Mouse (Mus musculus) retina, postnatal 7 days (tissue): ENCODE data around the gene Runx1.

Source experiments
- DNase-seq: peaks from one replicate; pipeline ENCODE4 v3.0.0-alpha.2; 2012; ENCODE audit warnings: low read depth, low spot score

The Runx1 gene

GRCm38 (mm10) chr16:92826683-92827082 lies 734 bp upstream of the Runx1 start:
- DNase-seq, result no peak

GRCm38 (mm10) chr16:92825204-92825843 lies 625 bp downstream of the Runx1 start:
- no peak for DNase-seq

- DNase-seq, result no peak
Observed at GRCm38 (mm10) chr16:92824723-92825203, 1.2 kb downstream of the Runx1 start.

- no peak for DNase-seq
Observed at GRCm38 (mm10) chr16:92824003-92824722, 1.8 kb downstream of the Runx1 start.

- DNase-seq, result no peak
Observed at GRCm38 (mm10) chr16:92823381-92823862, 2.5 kb downstream of the Runx1 start.

- DNase-seq, result no peak
Observed at GRCm38 (mm10) chr16:92822676-92823075, 3.3 kb downstream of the Runx1 start.

GRCm38 (mm10) chr16:92821938-92822629 lies 3.9 kb downstream of the Runx1 start:
- no peak for DNase-seq

GRCm38 (mm10) chr16:92821596-92821937 lies 4.4 kb downstream of the Runx1 start:
- no peak for DNase-seq

GRCm38 (mm10) chr16:92820451-92820850 lies 5.5 kb downstream of the Runx1 start:
- no peak for DNase-seq

GRCm38 (mm10) chr16:92818480-92819269 lies 7.3 kb downstream of the Runx1 start:
- DNase-seq, result no peak

GRCm38 (mm10) chr16:92816092-92816491 lies 9.9 kb downstream of the Runx1 start:
- DNase-seq, result no peak

- DNase-seq, result no peak
Observed at GRCm38 (mm10) chr16:92815195-92815527, 10.8 kb downstream of the Runx1 start.

- DNase-seq, result no peak
Observed at GRCm38 (mm10) chr16:92814366-92815194, 11.4 kb downstream of the Runx1 start.

- no peak for DNase-seq
Observed at GRCm38 (mm10) chr16:92812405-92812804, 13.5 kb downstream of the Runx1 start.

GRCm38 (mm10) chr16:92810568-92811240 lies 15.2 kb downstream of the Runx1 start:
- DNase-seq, result no peak

GRCm38 (mm10) chr16:92807772-92808171 lies 18.2 kb downstream of the Runx1 start:
- no peak for DNase-seq

- DNase-seq, result no peak
Observed at GRCm38 (mm10) chr16:92803076-92803580, 22.8 kb downstream of the Runx1 start.

GRCm38 (mm10) chr16:92801567-92801966 lies 24.4 kb downstream of the Runx1 start:
- DNase-seq, result no peak

- no peak for DNase-seq
Observed at GRCm38 (mm10) chr16:92800845-92801244, 25.1 kb downstream of the Runx1 start.

GRCm38 (mm10) chr16:92799940-92800339 lies 26.0 kb downstream of the Runx1 start:
- no peak for DNase-seq
